Mouse (Mus musculus) adrenal gland, adult 2 months (tissue): ENCODE measurements around the gene Comtd1. TPM values are rescaled to one million over a fixed set of nuclear protein-coding genes. Genes with fewer than 3 reads are reported as not detected.

Experiments
- DNase-seq: peaks from one replicate; pipeline ENCODE4 v3.0.0; 2021
- polyA plus RNA-seq: library from polyadenylated mRNA; depleted of rRNA; stranded (reverse); fragments of >200 nt; gene quantifications from 2 replicates; pipeline ENCODE4 v1.2.3, GENCODE M21; 2012; rRNA removed
- total RNA-seq, 2 experiments: library from RNA; stranded (reverse); gene quantifications; 2 replicates each; pipeline ENCODE4 v1.2.3; 2021

The Comtd1 gene
- total and polyA plus RNA-seq, 3 experiments: 59.2 to 81.6 (median 77.6) TPM

- no peak for DNase-seq
These were observed 42.1 kb downstream of the Comtd1 start for GRCm38 (mm10) chr14:21806631-21807160.

GRCm38 (mm10) chr14:21806203-21806602 lies 42.6 kb downstream of the Comtd1 start:
- no peak for DNase-seq

- no peak for DNase-seq
These were observed 46.1 kb downstream of the Comtd1 start for GRCm38 (mm10) chr14:21802543-21803206.

GRCm38 (mm10) chr14:21801624-21802023 lies 47.2 kb downstream of the Comtd1 start:
- no peak for DNase-seq

- no peak for DNase-seq
These were observed 48.1 kb downstream of the Comtd1 start for GRCm38 (mm10) chr14:21800641-21801040.

Other genes with a start within 250 kb of the Comtd1 start
- gene Dupd1, start 134.4 kb downstream of the Comtd1 start, total RNA-seq: under 1 TPM; 0.58 to 0.62 TPM
- 0.40 and 0.49 TPM in 2 replicates for gene Dupd1, start 134.4 kb downstream of the Comtd1 start, polyA plus RNA-seq
- gene Samd8, start 98.4 kb downstream of the Comtd1 start, total RNA-seq: 10 to 100 TPM; 46.5 to 47.5 TPM
- gene Samd8, start 98.4 kb downstream of the Comtd1 start, polyA plus RNA-seq: 18.8 and 22.2 TPM in 2 replicates
- gene Dusp13, start 97.8 kb downstream of the Comtd1 start, total RNA-seq: not detected
- 0.77 and 1.1 TPM in 2 replicates for gene Dusp13, start 97.8 kb downstream of the Comtd1 start, polyA plus RNA-seq
- gene Vdac2, start 23.7 kb downstream of the Comtd1 start, total RNA-seq: 100 to 1,000 TPM; 196 to 221 TPM
- gene Vdac2, start 23.7 kb downstream of the Comtd1 start, polyA plus RNA-seq: 213 and 280 TPM in 2 replicates
- gene Zfp503, start 140.6 kb upstream of the Comtd1 start, total RNA-seq: 10 to 100 TPM; 19.4 to 34.1 TPM
- gene Zfp503, start 140.6 kb upstream of the Comtd1 start, polyA plus RNA-seq: 101 and 106 TPM in 2 replicates
- 1 to 10 TPM; 2.7 to 8.6 TPM for gene Lrmda, start 170.7 kb upstream of the Comtd1 start, total RNA-seq
- 0.89 and 0.92 TPM in 2 replicates for gene Lrmda, start 170.7 kb upstream of the Comtd1 start, polyA plus RNA-seq